Mouse (Mus musculus) embryonic fibroblast, embryonic 13.5 days (primary cell): ENCODE results near the gene Itga1.

Experiments used
- CTCF ChIP-seq: IDR thresholded peaks from 2 replicates; pipeline ENCODE4 v1.5.1; 2011; ENCODE audit warnings: mild to moderate bottlenecking, control low read depth, low read length, moderate library complexity, borderline replicate concordance; ENCODE audit not compliant: insufficient read depth
- POLR2A ChIP-seq: IDR thresholded peaks from 2 replicates; pipeline ENCODE4 v1.6.1; 2011; ENCODE audit warnings: low read depth, mild to moderate bottlenecking, control low read depth, low read length, moderate library complexity

DNA sequence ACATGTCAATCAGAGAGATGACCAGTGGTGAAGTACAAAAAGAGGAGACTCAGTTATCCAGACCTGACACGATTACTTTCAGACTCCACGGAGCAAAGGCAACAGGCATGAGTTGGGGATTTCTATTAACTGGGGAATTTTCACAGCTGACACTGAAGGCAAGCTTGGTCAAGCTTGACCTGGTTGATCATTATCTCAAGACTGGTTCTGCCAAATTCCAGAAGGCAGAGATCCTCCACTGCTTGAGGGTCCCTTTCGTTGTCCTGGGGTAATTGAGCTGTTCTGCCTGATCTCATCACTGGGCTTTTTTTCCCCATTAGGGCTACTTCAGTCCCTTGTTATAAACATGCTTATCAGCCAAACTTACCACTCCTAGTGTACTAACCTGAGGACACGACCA is 7.9 kb upstream of the Itga1 start:
- no peak for TF ChIP-seq POLR2A
- no peak for TF ChIP-seq CTCF
